Mouse (Mus musculus): Measurements from ENCODE around the gene Adgrd1.

- TF ChIP-seq POLR2A (IDR thresholded peaks at IDR 0.05; ENCODE audit: insufficient read depth, low read length): no peak
- TF ChIP-seq CTCF (IDR thresholded peaks at IDR 0.05; ENCODE audit: low read depth, low read length): no peak
- TF ChIP-seq EP300 (IDR thresholded peaks at IDR 0.05; ENCODE audit: insufficient read depth, low read depth, low read length): no peak
Measured at GRCm38 (mm10) chr5:129208845-129209244, 112.3 kb downstream of the Adgrd1 start.

Measured in ES-Bruce4 (cell line).